Mouse (Mus musculus) adrenal gland, postnatal 10 days (tissue): ENCODE results near the gene Gm11034. TPM values are rescaled to one million over a fixed set of nuclear protein-coding genes. Genes with fewer than 3 reads are reported as not detected.

ENCODE experiments used
- DNase-seq: peaks from one replicate; pipeline ENCODE4 v3.0.0; 2021; ENCODE audit warnings: mixed read lengths
- long read RNA-seq, 2 experiments: library from polyadenylated mRNA; stranded (forward); transcript quantifications; one replicate each; pipeline ENCODE4 v2.0.0; 2021
- total RNA-seq, 2 experiments: library from RNA; stranded (reverse); gene quantifications; 2 replicates each; pipeline ENCODE4 v1.2.3; 2021

Gene Gm11034
- not detected for total RNA-seq
- long read RNA-seq, experiment 1, result 0 reads
- long read RNA-seq, experiment 2, result 0 reads

DNA sequence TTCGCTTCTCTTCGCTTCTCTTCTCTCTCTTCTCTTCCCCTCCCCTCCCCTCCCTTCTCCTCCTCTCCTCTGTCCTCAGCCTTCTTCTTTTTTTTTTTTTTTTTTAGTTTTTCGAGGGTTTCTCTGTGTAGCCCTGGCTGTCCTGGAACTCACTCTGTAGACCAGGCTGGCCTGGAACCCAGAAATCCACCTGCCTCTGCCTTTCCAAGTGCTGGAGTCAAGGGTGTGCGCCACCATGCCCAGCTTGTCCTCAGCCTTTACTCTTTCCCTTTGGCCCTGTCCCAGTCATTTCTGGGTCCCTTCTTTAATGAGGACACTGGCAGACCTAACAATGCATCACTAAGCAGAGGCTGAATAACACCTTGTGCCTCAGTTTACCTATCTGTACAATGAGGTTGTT lies at the start of gene Gm11034:
Gm11034 (minus strand) TSS at position 101 of the 400 bp plus-strand sequence.
- DNase-seq, result no peak

DNA sequence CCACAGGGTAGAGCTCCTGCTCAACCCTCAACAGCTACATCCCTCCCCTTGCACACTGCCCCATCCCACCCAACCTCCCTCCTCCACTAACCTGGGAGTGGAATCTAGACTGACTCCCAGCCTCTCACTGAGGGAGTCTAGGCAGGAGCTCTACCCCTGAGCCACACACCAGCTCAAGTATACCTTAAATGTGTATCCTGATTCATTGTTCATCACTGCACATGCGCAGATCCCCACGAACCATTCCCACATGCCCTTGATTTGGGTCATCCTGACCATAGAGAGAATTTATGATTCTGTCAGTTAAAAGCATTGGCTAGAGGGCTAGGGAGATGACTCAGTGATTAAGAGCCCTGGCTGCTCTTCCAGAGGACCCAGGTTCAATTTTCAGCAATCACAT lies 49.3 kb upstream of the Gm11034 start:
- DNase-seq, result peak; percentile 74

- peak; percentile 57 for DNase-seq
Observed at GRCm38 (mm10) chr8:72261872-72262271, 48.4 kb upstream of the Gm11034 start.

GRCm38 (mm10) chr8:72261431-72261830 lies 48.0 kb upstream of the Gm11034 start:
- no peak for DNase-seq

DNA sequence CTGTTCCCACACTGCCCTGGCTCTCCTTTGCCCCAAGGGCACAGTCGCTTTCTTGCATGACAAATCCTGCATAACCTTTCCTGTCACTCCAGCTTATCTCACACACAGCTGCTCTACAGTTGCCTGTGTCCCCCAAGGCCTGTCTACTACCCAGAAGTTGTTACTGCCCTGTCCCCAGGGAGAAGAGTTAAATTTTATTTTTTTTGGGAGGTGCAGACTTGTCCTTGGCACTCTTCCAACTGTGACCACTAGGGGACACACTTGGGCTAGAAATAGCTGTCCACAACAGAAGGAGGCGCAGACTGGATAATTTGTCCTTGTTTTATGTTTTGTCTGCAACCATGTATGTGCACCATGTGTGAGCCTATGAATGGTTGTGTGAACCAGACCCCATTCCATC lies 47.6 kb upstream of the Gm11034 start:
- DNase-seq, result peak; percentile 77

DNA sequence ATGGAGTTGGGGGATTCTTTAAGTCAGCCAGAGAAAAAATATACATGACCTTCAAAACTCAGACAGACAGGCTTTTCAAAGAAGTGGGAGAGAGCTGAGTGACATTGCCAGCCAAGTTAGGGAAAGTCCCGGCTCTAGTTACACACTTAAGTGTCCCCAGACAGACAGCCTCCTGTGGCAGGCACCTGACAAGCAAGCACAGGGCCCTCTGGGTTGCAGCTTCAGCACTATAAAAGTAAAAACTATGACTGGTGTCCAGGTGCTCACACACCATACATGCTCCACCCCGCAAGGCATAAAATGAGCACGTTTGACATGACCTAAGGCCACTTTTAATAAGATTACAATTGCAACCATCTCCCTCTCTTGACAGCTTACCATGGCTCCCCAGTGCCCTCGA lies 47.1 kb upstream of the Gm11034 start:
- DNase-seq, result peak; percentile 32

GRCm38 (mm10) chr8:72259862-72260261 lies 46.4 kb upstream of the Gm11034 start:
- DNase-seq, result no peak

GRCm38 (mm10) chr8:72257902-72258238 lies 44.4 kb upstream of the Gm11034 start:
- DNase-seq, result no peak

DNA sequence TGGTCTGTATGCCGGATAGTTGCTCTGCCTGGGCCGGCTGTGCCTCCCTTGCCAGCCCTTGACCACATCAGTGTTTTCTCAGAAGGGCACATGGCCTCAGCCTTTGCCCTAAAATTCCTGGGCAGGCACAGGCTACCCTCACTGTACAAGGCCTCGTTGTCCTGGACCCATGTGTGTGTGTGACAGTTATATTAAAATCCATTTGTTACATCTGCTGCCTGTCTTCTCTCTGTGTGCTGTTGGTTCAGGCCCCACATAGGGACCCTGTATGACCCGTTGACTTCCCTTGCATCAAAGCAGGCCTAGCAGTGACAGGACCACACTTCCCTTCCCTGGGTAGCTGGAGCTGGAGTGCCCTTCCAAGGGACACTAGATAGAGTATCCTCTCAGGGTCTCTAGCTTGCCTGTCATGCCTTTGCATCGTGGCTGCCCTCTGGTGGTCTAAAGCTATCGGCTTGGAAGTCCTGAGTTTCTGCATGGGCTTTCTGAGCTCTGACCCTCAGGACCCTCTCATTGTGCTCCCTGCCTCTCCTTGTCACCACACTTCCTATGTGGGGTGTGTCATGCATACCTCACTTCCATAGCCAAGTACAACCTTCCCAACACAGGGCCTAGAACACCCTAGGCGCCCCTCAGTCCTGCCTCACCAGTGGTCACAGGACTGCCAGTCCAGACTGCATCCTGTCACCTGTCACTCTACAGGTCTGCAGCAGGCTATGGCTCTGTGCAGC lies 43.9 kb upstream of the Gm11034 start:
- peak; percentile 64 for DNase-seq

GRCm38 (mm10) chr8:72244610-72245009 lies 31.2 kb upstream of the Gm11034 start:
- no peak for DNase-seq

- DNase-seq, result peak; percentile 44
Observed at GRCm38 (mm10) chr8:72242226-72242625, 28.8 kb upstream of the Gm11034 start.

GRCm38 (mm10) chr8:72240951-72241350 lies 27.5 kb upstream of the Gm11034 start:
- no peak for DNase-seq

DNA sequence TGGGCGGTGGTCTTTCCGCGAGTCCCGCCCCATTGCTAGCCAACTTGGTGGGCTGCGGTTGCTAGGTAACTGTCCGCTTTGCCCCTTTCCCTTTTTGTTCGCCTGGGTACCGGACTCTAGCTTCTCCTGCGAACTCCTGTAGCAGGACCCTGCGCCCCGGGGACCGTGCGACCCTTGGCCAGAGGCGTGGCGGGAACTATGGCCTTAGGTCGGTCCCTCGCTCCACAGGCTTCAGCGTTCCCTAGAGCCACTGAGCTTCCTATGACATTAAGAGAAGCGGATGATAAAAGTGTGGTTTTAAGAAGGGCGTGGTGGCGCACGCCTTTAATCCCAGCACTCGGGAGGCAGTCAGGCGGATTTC lies 26.9 kb upstream of the Gm11034 start:
- DNase-seq, result no peak

DNA sequence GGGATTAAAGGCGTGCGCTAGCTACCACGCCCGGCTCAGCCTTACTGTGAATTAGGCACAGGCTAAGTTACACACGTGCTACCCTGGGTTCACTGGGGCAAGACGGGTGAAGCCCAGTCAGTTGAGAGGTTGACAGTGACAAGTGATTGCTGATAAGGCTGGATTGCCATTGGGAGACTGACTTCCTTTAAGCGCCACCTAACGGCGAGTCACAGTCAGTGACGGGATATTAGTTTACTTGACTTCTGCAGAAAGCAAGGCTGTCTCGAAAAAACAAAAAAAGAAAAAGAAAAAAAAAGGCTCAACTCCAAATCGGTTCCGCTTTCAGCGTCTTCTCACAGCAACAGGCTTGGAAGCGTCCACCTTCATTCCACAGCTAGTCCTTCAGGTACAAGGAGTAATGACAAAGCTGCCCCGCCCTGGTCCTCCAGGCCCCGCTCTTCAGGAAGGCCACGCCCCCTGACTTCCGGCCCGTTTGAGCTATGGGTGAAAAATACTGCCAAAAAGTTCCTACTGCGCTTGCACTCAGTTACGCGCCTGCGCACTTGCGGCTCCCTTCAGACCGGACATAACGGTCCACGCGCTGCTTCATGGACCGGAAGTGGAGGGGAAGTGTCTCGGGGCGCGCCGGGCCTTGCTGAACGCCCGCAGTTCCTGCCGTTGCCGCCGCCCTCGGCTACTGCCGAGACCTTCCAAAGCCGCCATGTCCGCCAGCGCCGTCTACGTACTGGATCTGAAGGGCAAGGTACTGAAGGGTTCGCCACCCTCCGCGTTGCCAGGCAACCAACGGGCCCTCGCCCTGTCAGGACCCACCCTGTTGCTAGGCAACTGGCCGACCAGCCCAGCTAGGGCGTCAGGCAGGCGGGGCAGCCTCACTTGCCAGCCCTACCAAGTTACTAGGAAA lies 26.3 kb upstream of the Gm11034 start, which contains the start of gene Ap1m1:
Ap1m1 (plus strand) TSS at position 520 of the 904 bp plus-strand sequence.
- peak; percentile 97 for DNase-seq

DNA sequence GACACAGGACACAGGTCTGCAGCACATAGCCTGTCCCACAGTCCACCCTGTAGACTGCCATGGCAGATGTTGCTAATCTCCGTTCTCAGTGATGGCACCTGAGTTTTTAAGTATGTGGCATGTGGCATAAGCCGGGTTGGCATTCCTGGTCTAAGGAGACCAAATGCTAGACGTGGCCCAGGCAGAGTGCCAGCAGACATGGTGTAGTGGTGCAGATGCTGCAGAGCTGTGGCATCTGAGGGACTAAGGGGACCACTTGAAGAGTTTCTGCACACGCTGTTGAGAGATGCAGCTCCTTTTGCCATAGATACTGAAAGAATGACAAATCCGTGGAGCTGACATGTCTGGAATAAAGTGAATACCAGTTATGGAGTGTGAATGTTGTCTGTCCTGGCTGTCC lies 9.2 kb upstream of the Gm11034 start:
- no peak for DNase-seq

DNA sequence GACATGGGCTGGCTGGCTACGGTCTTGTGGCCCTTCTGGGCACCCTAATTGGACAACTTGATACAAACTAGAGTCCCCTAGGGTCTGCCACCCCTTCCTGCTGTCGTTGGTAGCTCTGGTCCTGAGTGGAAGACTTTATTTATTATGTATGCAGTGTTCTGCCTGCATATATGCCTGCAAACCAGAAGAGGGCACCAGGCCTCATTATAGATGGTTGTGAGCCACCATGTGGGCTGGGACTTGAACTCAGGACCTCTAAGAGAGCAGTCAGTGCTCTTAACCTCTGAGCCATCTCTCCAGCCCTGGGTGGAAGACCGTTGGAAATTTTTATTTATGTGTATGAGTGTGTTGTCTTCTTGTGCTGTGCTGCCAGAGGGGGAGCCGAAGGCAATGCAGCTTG lies 7.3 kb upstream of the Gm11034 start:
- DNase-seq, result no peak

GRCm38 (mm10) chr8:72219541-72220363 lies 6.3 kb upstream of the Gm11034 start, which contains the start of gene Fam32a:
Fam32a (plus strand) TSS chr8:72219730.
- peak; percentile 91 for DNase-seq

DNA sequence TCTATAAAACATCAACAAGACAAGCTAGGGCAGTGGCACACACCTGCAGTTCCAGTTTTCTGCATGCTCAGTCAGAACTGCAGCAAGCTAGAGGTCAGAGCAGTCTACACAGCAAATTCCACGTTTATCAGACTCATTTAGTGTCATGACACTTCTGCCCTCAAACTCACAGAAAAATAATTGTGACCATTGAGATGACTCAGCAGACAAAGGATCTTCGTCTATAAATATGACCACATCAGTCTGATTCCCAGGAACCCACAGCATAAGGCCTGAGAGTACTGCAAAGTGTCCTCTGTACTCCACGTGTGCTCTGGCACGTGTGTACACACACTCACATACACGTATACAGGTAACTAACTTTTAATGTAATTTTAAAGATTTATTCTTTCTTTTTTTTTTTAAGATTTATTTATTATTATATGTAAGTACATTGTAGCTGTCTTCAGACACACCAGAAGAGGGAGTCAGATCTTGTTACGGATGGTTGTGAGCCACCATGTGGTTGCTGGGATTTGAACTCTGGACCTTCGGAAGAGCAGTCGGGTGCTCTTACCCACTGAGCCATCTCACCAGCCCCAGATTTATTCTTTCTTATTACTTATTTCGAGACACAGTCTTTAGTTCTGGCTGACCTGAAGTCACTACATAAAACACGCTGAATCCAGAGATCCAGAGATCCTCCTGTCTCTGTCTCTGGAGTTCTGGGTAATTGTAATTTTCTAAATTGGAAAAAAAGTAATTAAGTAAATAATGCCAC lies 5.5 kb upstream of the Gm11034 start:
- DNase-seq, result no peak

- DNase-seq, result no peak
Observed at GRCm38 (mm10) chr8:72215871-72216270, 2.4 kb upstream of the Gm11034 start.

GRCm38 (mm10) chr8:72215060-72215459 lies 1.6 kb upstream of the Gm11034 start:
- peak; percentile 16 for DNase-seq

DNA sequence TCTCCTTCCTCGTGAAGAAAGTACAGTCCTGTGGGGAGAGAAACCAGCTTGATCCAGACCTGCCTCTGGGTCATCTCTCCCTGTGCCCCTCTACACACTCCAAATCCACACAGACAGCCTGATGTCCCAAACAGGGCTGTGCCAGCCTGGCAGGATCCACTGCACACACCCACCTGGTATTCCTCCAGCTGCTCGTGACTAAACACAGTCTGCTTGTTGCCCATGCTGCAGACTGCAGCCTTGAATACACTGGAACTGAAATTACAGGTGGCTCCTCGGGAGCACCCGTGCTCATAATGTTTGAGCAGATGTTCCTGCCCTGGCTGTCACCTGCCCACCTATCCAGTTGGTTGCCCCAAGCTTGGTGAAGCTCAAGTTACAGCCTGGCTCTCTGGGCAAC lies 685 bp downstream of the Gm11034 start, which contains the start of gene Cib3:
Cib3 (minus strand) TSS at position 87 of the 400 bp plus-strand sequence.
- DNase-seq, result no peak

- no peak for DNase-seq
Observed at GRCm38 (mm10) chr8:72211846-72212245, 1.6 kb downstream of the Gm11034 start.
